Mouse (Mus musculus) brain, embryonic 14.5 days (tissue): ENCODE measurements around the gene Cyp2w1.

Source experiments
- CTCF ChIP-seq: fragments of 200-500 bp; IDR thresholded peaks from 2 replicates; pipeline ENCODE4 v1.5.1; 2012; ENCODE audit warnings: inconsistent platforms, mild to moderate bottlenecking, moderate library complexity, borderline replicate concordance; ENCODE audit not compliant: insufficient read depth, insufficient read length; ENCODE audit errors: extremely low read depth
- POLR2A ChIP-seq: fragments of 200-500 bp; IDR thresholded peaks from 2 replicates; pipeline ENCODE4 v1.6.1; 2012; ENCODE audit warnings: mild to moderate bottlenecking, inconsistent platforms, borderline replicate concordance; ENCODE audit not compliant: poor library complexity, insufficient read depth, insufficient read length, severe bottlenecking; ENCODE audit errors: extremely low read depth

- TF ChIP-seq POLR2A (no peak), CTCF (no peak)
Measured at GRCm38 (mm10) chr5:139378986-139379629, 26.7 kb downstream of the Cyp2w1 start.
